Mouse (Mus musculus) neural tube, embryonic 14.5 days (tissue): Measurements from ENCODE around the gene Slc25a29. TPM values are rescaled to one million over a fixed set of nuclear protein-coding genes. Genes with fewer than 3 reads are reported as not detected.

Experiments used
- ATAC-seq: fragments of 200-750 bp; cut with Nextera tagmentation; 2 replicates; pipeline ENCODE4 v1.8.0; 2017; ENCODE audit warnings: low read depth, mild to moderate bottlenecking, moderate TSS enrichment, moderate library complexity
- H3K27ac ChIP-seq: fragments of 300-500 bp; sonication (generic); 2 replicates; pipeline ENCODE4 v1.5.1; 2014; ENCODE audit warnings: low read depth, mild to moderate bottlenecking, control low read depth, low read length, moderate library complexity, mixed read lengths
- H3K27me3 ChIP-seq: fragments of 300-500 bp; sonication (generic); 2 replicates; pipeline ENCODE4 v1.6.1; 2014; ENCODE audit warnings: low read length; ENCODE audit not compliant: control insufficient read depth, insufficient read depth
- H3K36me3 ChIP-seq: fragments of 300-500 bp; sonication (generic); 2 replicates; pipeline ENCODE4 v1.6.1; 2014; ENCODE audit warnings: low read length, mixed read lengths; ENCODE audit not compliant: control insufficient read depth, insufficient read depth
- H3K4me1 ChIP-seq: fragments of 300-500 bp; sonication (generic); 2 replicates; pipeline ENCODE4 v1.6.1; 2014; ENCODE audit warnings: low read length; ENCODE audit not compliant: control insufficient read depth, insufficient read depth
- H3K4me2 ChIP-seq: fragments of 300-500 bp; sonication (generic); 2 replicates; pipeline ENCODE4 v1.6.1; 2014; ENCODE audit warnings: mild to moderate bottlenecking, low read depth, low read length, control low read depth
- H3K4me3 ChIP-seq: fragments of 300-500 bp; sonication (generic); 2 replicates; pipeline ENCODE4 v1.5.1; 2014; ENCODE audit warnings: low read depth, low read length, control low read depth, mixed read lengths
- H3K9ac ChIP-seq: fragments of 300-500 bp; sonication (generic); replicated peaks from 2 replicates; pipeline ENCODE4 v1.6.1; 2014; ENCODE audit warnings: low read depth, mild to moderate bottlenecking, control low read depth, low read length, mixed read lengths
- H3K9me3 ChIP-seq: fragments of 300-500 bp; sonication (generic); 2 replicates; pipeline ENCODE4 v1.6.1; 2016; ENCODE audit warnings: low read length; ENCODE audit not compliant: control insufficient read depth
- WGBS: fragments of 180-500 bp; shearing (Covaris S2); extraction: QIAGEN DNeasy Blood & Tissue Kit; methylation state at CpG from one replicate; pipeline ENCODE4 v1.1.7; 2014; 5-methylcytosine and 5-hydroxymethylcytosine counted together
- polyA plus RNA-seq: library from polyadenylated mRNA; unstranded; fragments of >200 nt; fragmentation: Nextera tagmentation; extraction: Ambion mirVana; gene quantifications from 2 replicates; pipeline ENCODE4 v1.2.1, GENCODE M21; 2014

Gene Slc25a29
- polyA plus RNA-seq, 1 experiment from 2014 or later = 16.8 TPM

- no peak overlapping the region for H3K27ac ChIP-seq
- whole genome bisulfite sequencing = 82% methylated on average over 2 of the region's 2 CpGs
- no peaks in the 10 kb centered on the region for H3K36me3 ChIP-seq
- H3K9ac ChIP-seq = no peak overlapping the region
- H3K4me1 ChIP-seq = peaks cover 20% of the 10 kb centered on the region
- no peaks in the 10 kb centered on the region for H3K9me3 ChIP-seq
- H3K27me3 ChIP-seq = no peaks in the 10 kb centered on the region
- no peak overlapping the region for H3K4me3 ChIP-seq
- H3K4me2 ChIP-seq = no peak overlapping the region
- ATAC-seq = no peak
Observed at GRCm38 (mm10) chr12:108801613-108802012, 34.1 kb downstream of the Slc25a29 start.

- Histone ChIP-seq H3K4me1 (peaks cover 30% of the 10 kb centered on the region), H3K36me3 (no peaks in the 10 kb centered on the region), H3K27me3 (no peaks in the 10 kb centered on the region; the same call in 1 of the 2 replicates), H3K27ac (no peak overlapping the region; the same call in 1 of the 2 replicates), H3K9me3 (no peaks in the 10 kb centered on the region), H3K4me3 (peak overlapping the region; percentile 99), H3K9ac (peak overlapping the region; percentile 92), H3K4me2 (peak overlapping the region; percentile 89)
- ATAC-seq = no peak
- WGBS = 21% methylated on average over 9 of the region's 9 CpGs
Observed at GRCm38 (mm10) chr12:108794979-108795537, 40.6 kb downstream of the Slc25a29 start.

- peak overlapping the region; percentile 89 for H3K4me2 ChIP-seq
- WGBS = 0% methylated on average over 70 of the region's 94 CpGs
- H3K9me3 ChIP-seq = no peaks in the 10 kb centered on the region
- H3K27ac ChIP-seq = peak overlapping the region; percentile 98
- H3K4me3 ChIP-seq = peak overlapping the region; percentile 99
- ATAC-seq = peak; percentile 69
- no peaks in the 10 kb centered on the region for H3K36me3 ChIP-seq
- H3K27me3 ChIP-seq = no peaks in the 10 kb centered on the region; the same call in 1 of the 2 replicates
- peaks cover 30% of the 10 kb centered on the region for H3K4me1 ChIP-seq
- H3K9ac ChIP-seq = peak overlapping the region; percentile 92
Observed at GRCm38 (mm10) chr12:108794078-108794711, 41.5 kb downstream of the Slc25a29 start.

- peak; percentile 3; the same call in 1 of the 2 replicates for ATAC-seq
- Histone ChIP-seq H3K36me3 (no peaks in the 10 kb centered on the region), H3K27me3 (no peaks in the 10 kb centered on the region; the same call in 1 of the 2 replicates), H3K9me3 (no peaks in the 10 kb centered on the region), H3K4me2 (peak overlapping the region; percentile 41), H3K9ac (peak overlapping the region; percentile 92), H3K4me1 (peaks cover 25% of the 10 kb centered on the region), H3K4me3 (peak overlapping the region; percentile 99), H3K27ac (peak overlapping the region; percentile 98)
- WGBS = under 1% methylated on average over 21 of the region's 71 CpGs
Observed at GRCm38 (mm10) chr12:108793453-108793941, 42.2 kb downstream of the Slc25a29 start.

- ATAC-seq = peak; percentile 94
- H3K36me3 ChIP-seq = no peaks in the 10 kb centered on the region
- H3K9me3 ChIP-seq = no peaks in the 10 kb centered on the region
- peak within 1 kb of the TSS; percentile 50 for H3K4me2 ChIP-seq
- peak within 1 kb of the TSS; percentile 99 for H3K4me3 ChIP-seq
- WGBS = under 1% methylated on average over 65 of the region's 127 CpGs
- H3K27ac ChIP-seq = peak within 1 kb of the TSS; percentile 98
- no peaks in the 10 kb centered on the region; the same call in 1 of the 2 replicates for H3K27me3 ChIP-seq
- peak within 1 kb of the TSS; percentile 92 for H3K9ac ChIP-seq
- peaks cover 25% of the 10 kb centered on the region for H3K4me1 ChIP-seq
Observed at GRCm38 (mm10) chr12:108792546-108793452, 42.9 kb downstream of the Slc25a29 start, which contains the start of gene Yy1. Gene Yy1 (plus strand): TSS chr12:108792973.

GRCm38 (mm10) chr12:108792152-108792545, 43.5 kb downstream of the Slc25a29 start:
- H3K4me1 ChIP-seq = peaks cover 25% of the 10 kb centered on the region
- H3K4me2 ChIP-seq = peak overlapping the region; percentile 50
- no peaks in the 10 kb centered on the region; the same call in 1 of the 2 replicates for H3K27me3 ChIP-seq
- H3K27ac ChIP-seq = peak overlapping the region; percentile 98
- no peaks in the 10 kb centered on the region for H3K9me3 ChIP-seq
- ATAC-seq = peak; percentile 42
- H3K9ac ChIP-seq = peak overlapping the region; percentile 78
- under 1% methylated on average over 52 of the region's 52 CpGs for WGBS
- peak overlapping the region; percentile 99 for H3K4me3 ChIP-seq
- no peaks in the 10 kb centered on the region for H3K36me3 ChIP-seq

GRCm38 (mm10) chr12:108787329-108787728, 48.4 kb downstream of the Slc25a29 start:
- WGBS = 94% methylated on average over 2 of the region's 2 CpGs
- no peak overlapping the region for H3K9ac ChIP-seq
- no peak for ATAC-seq
- H3K4me2 ChIP-seq = no peak overlapping the region
- no peaks in the 10 kb centered on the region for H3K27me3 ChIP-seq
- no peak overlapping the region for H3K27ac ChIP-seq
- H3K4me1 ChIP-seq = peaks cover 5% of the 10 kb centered on the region; the same call in 1 of the 2 replicates
- H3K4me3 ChIP-seq = no peak overlapping the region
- no peaks in the 10 kb centered on the region for H3K9me3 ChIP-seq
- no peaks in the 10 kb centered on the region for H3K36me3 ChIP-seq

GRCm38 (mm10) chr12:108785161-108785560, 50.5 kb downstream of the Slc25a29 start:
- Histone ChIP-seq H3K9ac (no peak overlapping the region), H3K4me2 (no peak overlapping the region), H3K4me3 (no peak overlapping the region), H3K27ac (no peak overlapping the region), H3K36me3 (no peaks in the 10 kb centered on the region), H3K27me3 (no peaks in the 10 kb centered on the region), H3K4me1 (no peaks in the 10 kb centered on the region), H3K9me3 (no peaks in the 10 kb centered on the region)
- no peak for ATAC-seq
- 96% methylated on average over 4 of the region's 4 CpGs for WGBS
